Mouse (Mus musculus) liver, adult 2 months (tissue): ENCODE measurements around the gene Qsox1.

Source experiments
- CTCF ChIP-seq: fragments of 200-500 bp; IDR thresholded peaks from 2 replicates; pipeline ENCODE4 v1.5.1; 2011; ENCODE audit warnings: low read depth, low read length, control low read depth
- POLR2A ChIP-seq: fragments of 200-500 bp; IDR thresholded peaks from 2 replicates; pipeline ENCODE4 v1.6.1; 2011; ENCODE audit warnings: low read length, control low read depth; ENCODE audit not compliant: insufficient read depth; ENCODE audit errors: extremely low read depth

- TF ChIP-seq POLR2A (no peak), CTCF (no peak)
Observed at GRCm38 (mm10) chr1:155747911-155748310, 64.8 kb downstream of the Qsox1 start.
